Mouse (Mus musculus): Measurements from ENCODE around the gene Fbxl16. TPM values are rescaled to one million over a fixed set of nuclear protein-coding genes. Genes with fewer than 3 reads are reported as not detected.
A peak's percentile ranks its signal among the peaks of the same experiment; 100 is the strongest.

Gene Fbxl16
- polyA plus RNA-seq, 1 experiment from 2014 or later = 0.75 TPM

DNA sequence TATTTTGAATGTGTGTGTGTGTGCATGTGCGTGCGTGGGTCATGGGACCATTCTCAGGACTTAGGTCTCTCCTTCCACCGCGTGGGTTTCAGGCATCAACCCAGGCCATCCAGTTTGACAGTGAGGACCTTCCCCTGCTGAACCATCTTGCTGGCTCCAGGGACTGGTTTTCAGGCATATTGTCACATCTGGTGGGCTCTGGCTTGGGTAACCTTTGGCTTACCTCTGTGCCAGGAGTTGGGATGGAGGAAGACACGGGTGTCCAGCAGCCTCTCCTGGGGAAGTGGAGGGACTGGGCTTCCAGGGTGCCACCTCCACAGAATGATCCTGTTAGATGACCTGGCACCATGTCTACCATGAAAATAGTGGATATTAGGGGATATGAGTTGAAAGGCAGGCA, 30.9 kb upstream of the Fbxl16 start:
- H3K4me3 ChIP-seq (ENCODE audit: low read length) = no peak overlapping the region
- ATAC-seq (replicated peaks; ENCODE audit: extremely low read depth, insufficient read depth, low FRiP score) = no peak
- 86% methylated on average over 5 of the region's 5 CpGs for WGBS
- H3K9ac ChIP-seq (ENCODE audit: low read length) = no peak overlapping the region
- no peaks in the 10 kb centered on the region for H3K9me3 ChIP-seq (replicated peaks; ENCODE audit: control insufficient read depth, low read length)
- H3K36me3 ChIP-seq (ENCODE audit: control insufficient read depth, insufficient read depth) = peaks cover 37% of the 10 kb centered on the region
- H3K27me3 ChIP-seq (ENCODE audit: control insufficient read depth, insufficient read depth, low read length) = no peaks in the 10 kb centered on the region
- H3K27ac ChIP-seq (ENCODE audit: low read length) = no peak overlapping the region
- H3K4me1 ChIP-seq (ENCODE audit: control insufficient read depth, insufficient read depth, low read length) = peaks cover 9% of the 10 kb centered on the region
- H3K4me2 ChIP-seq (ENCODE audit: low read depth, low read length) = no peak overlapping the region

DNA sequence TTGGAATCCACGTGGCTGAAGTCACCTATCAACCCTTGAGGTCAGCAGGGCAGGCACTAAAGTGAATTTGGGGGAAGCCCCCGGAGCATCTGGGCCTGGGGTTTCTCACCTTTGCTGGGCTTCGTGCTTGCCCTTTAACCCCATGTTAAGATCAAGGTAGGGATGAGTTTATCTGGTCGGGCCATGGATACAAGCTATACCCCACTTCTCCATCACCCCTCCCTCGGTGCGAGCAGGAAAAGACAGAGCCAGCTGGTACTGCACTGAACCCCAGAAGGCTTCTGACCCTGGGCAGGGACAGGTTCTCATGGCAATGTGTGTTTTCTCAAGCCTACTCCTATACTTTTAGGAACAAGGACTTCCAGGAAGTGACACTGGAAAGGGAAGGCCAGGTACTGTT, 27.5 kb upstream of the Fbxl16 start:
- Histone ChIP-seq H3K9me3 (replicated peaks; ENCODE audit: control insufficient read depth, low read length) (no peaks in the 10 kb centered on the region), H3K4me3 (ENCODE audit: low read length) (no peak overlapping the region), H3K9ac (ENCODE audit: low read length) (no peak overlapping the region), H3K4me1 (ENCODE audit: control insufficient read depth, insufficient read depth, low read length) (peaks cover 22% of the 10 kb centered on the region), H3K27me3 (ENCODE audit: control insufficient read depth, insufficient read depth, low read length) (no peaks in the 10 kb centered on the region), H3K36me3 (ENCODE audit: control insufficient read depth, insufficient read depth) (peaks cover 37% of the 10 kb centered on the region), H3K4me2 (ENCODE audit: low read depth, low read length) (no peak overlapping the region), H3K27ac (ENCODE audit: low read length) (no peak overlapping the region)
- 75% methylated on average over 6 of the region's 6 CpGs for WGBS
- no peak for ATAC-seq (replicated peaks; ENCODE audit: extremely low read depth, insufficient read depth, low FRiP score)

DNA sequence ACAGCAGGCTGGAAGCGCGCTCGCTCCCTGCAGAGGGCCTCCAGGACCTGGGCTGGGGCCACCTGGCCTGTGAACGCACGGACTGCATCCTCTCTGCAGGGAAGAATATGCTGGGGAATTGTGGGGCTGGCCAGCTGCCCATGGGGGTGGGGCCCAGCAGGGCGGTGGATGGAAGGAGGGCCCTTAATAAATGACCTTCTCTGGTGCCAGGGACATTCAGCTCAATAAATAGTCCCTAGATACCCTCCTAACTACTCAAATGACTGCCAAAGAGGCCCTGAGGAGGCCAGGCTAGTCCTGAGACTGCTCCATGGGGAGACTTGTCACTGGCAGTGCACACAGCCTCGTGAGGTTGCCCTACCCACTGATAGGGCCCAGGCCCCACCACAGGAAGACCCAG, 25.8 kb upstream of the Fbxl16 start:
- Histone ChIP-seq H3K4me2 (ENCODE audit: low read depth, low read length) (no peak overlapping the region), H3K4me1 (ENCODE audit: control insufficient read depth, insufficient read depth, low read length) (peaks cover 22% of the 10 kb centered on the region), H3K36me3 (ENCODE audit: control insufficient read depth, insufficient read depth) (peaks cover 30% of the 10 kb centered on the region), H3K4me3 (ENCODE audit: low read length) (no peak overlapping the region), H3K27me3 (ENCODE audit: control insufficient read depth, insufficient read depth, low read length) (no peaks in the 10 kb centered on the region), H3K27ac (ENCODE audit: low read length) (peak overlapping the region; percentile 70), H3K9ac (ENCODE audit: low read length) (0 out of 2 replicates have a peak overlapping the region, but pooled peaks have one; percentile 4), H3K9me3 (replicated peaks; ENCODE audit: control insufficient read depth, low read length) (no peaks in the 10 kb centered on the region)
- WGBS = 54% methylated on average over 7 of the region's 7 CpGs
- ATAC-seq (replicated peaks; ENCODE audit: extremely low read depth, insufficient read depth, low FRiP score) = no peak; the same call in 1 of the 2 replicates

DNA sequence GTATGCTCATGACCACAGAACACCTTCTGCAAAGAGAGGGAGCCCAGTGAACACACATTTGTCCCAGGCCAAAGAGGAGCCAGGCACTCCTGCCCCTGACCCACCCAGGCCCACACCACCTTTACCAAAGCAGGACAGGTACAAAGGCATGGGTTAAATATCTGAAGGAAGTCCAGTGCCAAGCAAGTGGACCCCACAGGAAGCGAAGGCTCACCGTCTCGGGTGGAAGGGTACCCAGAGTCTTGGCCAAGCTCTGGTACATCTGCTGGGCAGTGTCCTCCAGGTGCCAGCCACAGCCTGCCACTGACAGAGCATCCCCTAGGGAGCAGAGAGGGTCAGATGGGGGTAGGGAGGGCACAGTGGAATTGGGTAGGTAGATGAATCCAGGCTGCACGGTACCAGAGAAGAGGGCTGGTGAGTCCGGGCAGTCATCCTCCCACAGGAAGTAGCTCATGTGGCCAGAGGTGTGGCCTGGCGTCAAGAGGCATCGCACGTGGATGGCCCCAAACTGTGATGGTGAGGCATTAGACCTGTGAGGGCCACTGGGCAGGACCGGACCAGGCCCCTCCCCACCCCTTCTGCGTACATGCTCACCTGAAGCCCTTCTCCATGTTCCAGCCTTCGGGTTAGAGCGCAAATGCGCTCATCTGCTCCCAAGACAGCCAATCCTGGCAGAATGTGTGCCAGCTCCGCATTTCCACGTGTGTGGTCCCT, 24.9 kb upstream of the Fbxl16 start:
- Histone ChIP-seq H3K4me2 (ENCODE audit: low read depth, low read length) (peak overlapping the region; percentile 84), H3K36me3 (ENCODE audit: control insufficient read depth, insufficient read depth) (peaks cover 23% of the 10 kb centered on the region), H3K9ac (ENCODE audit: low read length) (peak overlapping the region; percentile 77), H3K27ac (ENCODE audit: low read length) (no peak overlapping the region; the same call in 1 of the 2 replicates), H3K4me1 (ENCODE audit: control insufficient read depth, insufficient read depth, low read length) (peaks cover 22% of the 10 kb centered on the region), H3K27me3 (ENCODE audit: control insufficient read depth, insufficient read depth, low read length) (no peaks in the 10 kb centered on the region), H3K9me3 (replicated peaks; ENCODE audit: control insufficient read depth, low read length) (no peaks in the 10 kb centered on the region), H3K4me3 (ENCODE audit: low read length) (peak overlapping the region; percentile 85)
- WGBS = 78% methylated on average over 15 of the region's 15 CpGs
- no peak for ATAC-seq (replicated peaks; ENCODE audit: extremely low read depth, insufficient read depth, low FRiP score)

DNA sequence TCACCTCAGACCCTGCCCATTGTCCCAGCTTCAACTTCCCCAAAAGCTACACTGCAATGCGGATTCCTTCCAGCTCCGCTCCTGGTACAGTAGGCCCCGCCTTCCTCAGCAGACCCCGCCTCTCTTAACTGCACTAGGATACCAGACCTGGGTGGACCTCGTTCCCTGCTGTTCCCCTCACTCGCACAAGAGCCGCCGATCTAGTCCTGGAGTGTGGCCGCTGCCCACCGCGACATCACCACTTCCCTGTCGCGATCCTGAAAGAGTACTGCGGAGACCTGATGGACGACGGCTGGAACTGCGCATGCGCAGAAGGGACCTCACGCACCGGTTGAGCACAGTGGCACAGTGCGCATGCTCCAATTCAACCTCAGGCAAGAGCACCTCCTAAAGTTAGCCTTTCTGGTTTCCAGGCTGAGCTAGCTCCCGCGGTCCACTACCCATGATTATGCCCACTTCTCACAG, 23.6 kb upstream of the Fbxl16 start, which contains the start of gene Haghl:
TSS of gene Haghl (minus strand) at position 393 of the 465 bp plus-strand sequence.
- H3K9me3 ChIP-seq (replicated peaks; ENCODE audit: control insufficient read depth, low read length) = no peaks in the 10 kb centered on the region
- peak within 1 kb of the TSS; percentile 85 for H3K4me3 ChIP-seq (ENCODE audit: low read length)
- under 1% methylated on average over 23 of the region's 23 CpGs for WGBS
- ATAC-seq (replicated peaks; ENCODE audit: extremely low read depth, insufficient read depth, low FRiP score) = peak; percentile 88
- peaks cover 16% of the 10 kb centered on the region for H3K36me3 ChIP-seq (ENCODE audit: control insufficient read depth, insufficient read depth)
- H3K9ac ChIP-seq (ENCODE audit: low read length) = peak within 1 kb of the TSS; percentile 77
- H3K4me1 ChIP-seq (ENCODE audit: control insufficient read depth, insufficient read depth, low read length) = peaks cover 22% of the 10 kb centered on the region
- H3K4me2 ChIP-seq (ENCODE audit: low read depth, low read length) = peak within 1 kb of the TSS; percentile 84
- H3K27ac ChIP-seq (ENCODE audit: low read length) = peak within 1 kb of the TSS; percentile 94
- no peaks in the 10 kb centered on the region for H3K27me3 ChIP-seq (ENCODE audit: control insufficient read depth, insufficient read depth, low read length)

DNA sequence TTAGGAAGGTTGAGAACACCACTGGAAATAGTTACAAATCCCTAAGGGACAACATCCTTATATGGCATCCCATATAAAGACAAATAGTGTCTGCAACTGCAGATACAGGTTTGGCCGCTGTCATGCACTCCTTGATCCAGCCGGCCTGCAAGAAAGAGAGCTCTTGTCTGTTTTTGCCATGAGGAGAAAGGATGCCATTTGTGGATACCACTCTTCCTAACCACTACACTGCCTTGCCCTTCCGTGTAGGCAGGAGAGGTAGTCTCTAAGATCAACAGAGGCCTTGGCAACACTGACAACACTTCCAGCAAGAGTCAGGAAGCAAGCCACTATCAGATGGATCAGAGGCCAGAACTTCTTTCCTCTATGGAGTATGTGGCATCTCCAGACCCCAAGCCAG, 22.6 kb upstream of the Fbxl16 start, which contains the start of gene Ccdc78:
TSS of gene Ccdc78 (plus strand) at position 301 of the 400 bp plus-strand sequence.
- H3K4me2 ChIP-seq (ENCODE audit: low read depth, low read length) = peak within 1 kb of the TSS; percentile 84
- peak within 1 kb of the TSS; percentile 77 for H3K9ac ChIP-seq (ENCODE audit: low read length)
- H3K27ac ChIP-seq (ENCODE audit: low read length) = peak within 1 kb of the TSS; percentile 94
- no peaks in the 10 kb centered on the region for H3K9me3 ChIP-seq (replicated peaks; ENCODE audit: control insufficient read depth, low read length)
- H3K4me3 ChIP-seq (ENCODE audit: low read length) = peak within 1 kb of the TSS; percentile 85
- peaks cover 13% of the 10 kb centered on the region for H3K36me3 ChIP-seq (ENCODE audit: control insufficient read depth, insufficient read depth)
- no peaks in the 10 kb centered on the region for H3K27me3 ChIP-seq (ENCODE audit: control insufficient read depth, insufficient read depth, low read length)
- H3K4me1 ChIP-seq (ENCODE audit: control insufficient read depth, insufficient read depth, low read length) = peaks cover 27% of the 10 kb centered on the region
- WGBS = 66% methylated on average over 3 of the region's 3 CpGs
- ATAC-seq (replicated peaks; ENCODE audit: extremely low read depth, insufficient read depth, low FRiP score) = no peak

DNA sequence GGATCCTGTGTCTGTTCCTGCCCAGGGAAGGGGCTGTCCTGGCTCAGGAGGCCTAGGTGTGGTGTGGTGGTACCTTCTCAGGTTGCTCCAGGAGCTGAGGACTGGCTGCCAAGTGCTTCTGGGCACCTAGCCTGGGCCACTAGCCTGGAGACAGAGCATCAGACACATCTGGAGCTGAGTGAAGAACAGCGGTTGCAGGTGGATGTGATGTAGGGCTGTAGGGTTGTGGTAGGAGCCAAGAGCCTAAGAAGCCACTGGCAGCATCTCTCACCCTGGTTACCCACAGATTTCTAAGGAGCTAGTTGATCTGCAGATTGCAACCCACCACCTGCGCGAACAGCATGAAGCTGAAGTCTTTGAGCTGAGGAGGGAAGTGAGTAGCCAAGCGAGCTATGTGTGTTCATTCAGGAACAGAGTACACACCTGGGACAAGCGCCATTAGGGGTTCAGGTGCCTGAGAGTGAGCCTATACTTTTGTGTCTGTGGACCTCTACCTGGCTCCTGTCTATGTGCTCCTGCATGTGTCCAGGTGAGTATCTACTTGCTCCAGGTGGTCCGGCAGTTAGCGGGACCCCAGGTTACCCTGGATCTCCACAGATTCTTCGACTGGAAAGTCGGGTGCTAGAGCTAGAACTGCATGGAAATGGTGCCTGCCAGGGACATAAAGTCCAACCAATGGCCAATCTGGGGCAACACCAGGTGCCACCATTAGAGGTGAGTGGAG, 21.9 kb upstream of the Fbxl16 start:
- H3K36me3 ChIP-seq (ENCODE audit: control insufficient read depth, insufficient read depth) = peaks cover 8% of the 10 kb centered on the region
- H3K4me1 ChIP-seq (ENCODE audit: control insufficient read depth, insufficient read depth, low read length) = peaks cover 31% of the 10 kb centered on the region
- no peak for ATAC-seq (replicated peaks; ENCODE audit: extremely low read depth, insufficient read depth, low FRiP score)
- H3K27ac ChIP-seq (ENCODE audit: low read length) = no peak overlapping the region
- H3K4me2 ChIP-seq (ENCODE audit: low read depth, low read length) = no peak overlapping the region
- 88% methylated on average over 9 of the region's 9 CpGs for WGBS
- H3K4me3 ChIP-seq (ENCODE audit: low read length) = no peak overlapping the region
- H3K9ac ChIP-seq (ENCODE audit: low read length) = no peak overlapping the region
- no peaks in the 10 kb centered on the region for H3K27me3 ChIP-seq (ENCODE audit: control insufficient read depth, insufficient read depth, low read length)
- H3K9me3 ChIP-seq (replicated peaks; ENCODE audit: control insufficient read depth, low read length) = no peaks in the 10 kb centered on the region

DNA sequence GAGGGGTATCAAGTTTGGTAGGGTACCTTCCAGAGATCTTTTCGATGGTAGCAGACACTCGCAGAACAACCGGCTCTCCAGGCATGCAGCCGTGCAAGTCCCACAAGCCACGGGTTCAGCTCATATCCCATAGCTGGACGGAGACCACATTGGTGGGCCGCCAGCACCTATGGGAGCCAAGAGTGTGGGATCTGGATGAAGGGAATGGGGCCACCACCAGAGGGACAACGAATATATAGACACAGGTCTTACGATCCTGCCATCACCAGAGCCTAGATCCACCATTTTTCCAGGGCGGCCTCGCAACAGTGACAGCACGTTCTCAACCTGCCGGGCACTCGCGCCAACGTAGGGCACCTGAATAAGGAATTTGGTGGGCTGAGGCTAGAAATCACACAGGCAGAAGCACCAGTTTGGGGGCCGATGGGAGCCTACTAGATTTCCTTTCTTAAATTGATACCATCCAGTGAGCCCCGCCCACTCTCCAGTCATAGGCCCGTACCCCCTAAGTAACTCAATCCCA, 17.5 kb upstream of the Fbxl16 start:
- no peaks in the 10 kb centered on the region for H3K9me3 ChIP-seq (replicated peaks; ENCODE audit: control insufficient read depth, low read length)
- no peaks in the 10 kb centered on the region for H3K27me3 ChIP-seq (ENCODE audit: control insufficient read depth, insufficient read depth, low read length)
- H3K4me1 ChIP-seq (ENCODE audit: control insufficient read depth, insufficient read depth, low read length) = peaks cover 26% of the 10 kb centered on the region
- ATAC-seq (replicated peaks; ENCODE audit: extremely low read depth, insufficient read depth, low FRiP score) = no peak
- H3K36me3 ChIP-seq (ENCODE audit: control insufficient read depth, insufficient read depth) = no peaks in the 10 kb centered on the region
- peak overlapping the region; percentile 91 for H3K4me3 ChIP-seq (ENCODE audit: low read length)
- H3K9ac ChIP-seq (ENCODE audit: low read length) = peak overlapping the region; percentile 91
- peak overlapping the region; percentile 95; the same call in 1 of the 2 replicates for H3K27ac ChIP-seq (ENCODE audit: low read length)
- WGBS = 28% methylated on average over 19 of the region's 19 CpGs
- peak overlapping the region; percentile 96 for H3K4me2 ChIP-seq (ENCODE audit: low read depth, low read length)

Measured in heart, embryonic 16.5 days (tissue).